Mouse (Mus musculus): Measurements from ENCODE around the gene Ptprd. TPM values are rescaled to one million over a fixed set of nuclear protein-coding genes. Genes with fewer than 3 reads are reported as not detected.

Gene Ptprd
- polyA plus RNA-seq, 1 experiment from 2014 or later: 76.0 TPM

- Histone ChIP-seq H3K4me2 (ENCODE audit: low read length) (no peak overlapping the region), H3K27me3 (ENCODE audit: control insufficient read depth, insufficient read depth, low read length) (no peaks in the 10 kb centered on the region), H3K9ac (replicated peaks; ENCODE audit: low read length) (no peak overlapping the region), H3K9me3 (ENCODE audit: control insufficient read depth, low read length) (no peaks in the 10 kb centered on the region), H3K27ac (replicated peaks; ENCODE audit: low read depth, low read length) (no peak overlapping the region), H3K4me1 (ENCODE audit: control insufficient read depth, insufficient read depth, low read length) (no peaks in the 10 kb centered on the region), H3K4me3 (replicated peaks; ENCODE audit: low read depth, low read length) (no peak overlapping the region), H3K36me3 (ENCODE audit: control insufficient read depth, insufficient read depth, low read length) (no peaks in the 10 kb centered on the region)
- 87% methylated on average over 2 of the region's 2 CpGs for WGBS
- no peak for ATAC-seq (ENCODE audit: low FRiP score, low TSS enrichment)
- no peak for DNase-seq
Observed at GRCm38 (mm10) chr4:77664761-77665160, 547.0 kb downstream of the Ptprd start.

GRCm38 (mm10) chr4:77662309-77662708 is 549.5 kb downstream of the Ptprd start:
- H3K4me1 ChIP-seq (ENCODE audit: control insufficient read depth, insufficient read depth, low read length): no peaks in the 10 kb centered on the region
- WGBS: 91% methylated on average over 1 of the region's 1 CpGs
- H3K27me3 ChIP-seq (ENCODE audit: control insufficient read depth, insufficient read depth, low read length): no peaks in the 10 kb centered on the region
- H3K4me3 ChIP-seq (replicated peaks; ENCODE audit: low read depth, low read length): no peak overlapping the region
- H3K36me3 ChIP-seq (ENCODE audit: control insufficient read depth, insufficient read depth, low read length): no peaks in the 10 kb centered on the region
- H3K27ac ChIP-seq (replicated peaks; ENCODE audit: low read depth, low read length): no peak overlapping the region
- H3K9ac ChIP-seq (replicated peaks; ENCODE audit: low read length): no peak overlapping the region
- DNase-seq: no peak
- H3K4me2 ChIP-seq (ENCODE audit: low read length): no peak overlapping the region
- no peak for ATAC-seq (ENCODE audit: low FRiP score, low TSS enrichment)
- H3K9me3 ChIP-seq (ENCODE audit: control insufficient read depth, low read length): no peaks in the 10 kb centered on the region

GRCm38 (mm10) chr4:77655669-77656068 is 556.1 kb downstream of the Ptprd start:
- Histone ChIP-seq H3K4me1 (ENCODE audit: control insufficient read depth, insufficient read depth, low read length) (no peaks in the 10 kb centered on the region), H3K27me3 (ENCODE audit: control insufficient read depth, insufficient read depth, low read length) (no peaks in the 10 kb centered on the region), H3K9me3 (ENCODE audit: control insufficient read depth, low read length) (no peaks in the 10 kb centered on the region), H3K4me3 (replicated peaks; ENCODE audit: low read depth, low read length) (no peak overlapping the region), H3K9ac (replicated peaks; ENCODE audit: low read length) (no peak overlapping the region), H3K27ac (replicated peaks; ENCODE audit: low read depth, low read length) (no peak overlapping the region), H3K36me3 (ENCODE audit: control insufficient read depth, insufficient read depth, low read length) (no peaks in the 10 kb centered on the region), H3K4me2 (ENCODE audit: low read length) (no peak overlapping the region)
- 89% methylated on average over 1 of the region's 1 CpGs for WGBS
- peak; percentile 66 for DNase-seq
- no peak for ATAC-seq (ENCODE audit: low FRiP score, low TSS enrichment)

GRCm38 (mm10) chr4:77649615-77650325 is 562.0 kb downstream of the Ptprd start:
- Histone ChIP-seq H3K27me3 (ENCODE audit: control insufficient read depth, insufficient read depth, low read length) (no peaks in the 10 kb centered on the region), H3K27ac (replicated peaks; ENCODE audit: low read depth, low read length) (no peak overlapping the region), H3K4me2 (ENCODE audit: low read length) (no peak overlapping the region), H3K9me3 (ENCODE audit: control insufficient read depth, low read length) (no peaks in the 10 kb centered on the region), H3K36me3 (ENCODE audit: control insufficient read depth, insufficient read depth, low read length) (no peaks in the 10 kb centered on the region), H3K9ac (replicated peaks; ENCODE audit: low read length) (no peak overlapping the region), H3K4me1 (ENCODE audit: control insufficient read depth, insufficient read depth, low read length) (no peaks in the 10 kb centered on the region), H3K4me3 (replicated peaks; ENCODE audit: low read depth, low read length) (no peak overlapping the region)
- WGBS: 90% methylated on average over 3 of the region's 3 CpGs
- no peak for DNase-seq
- ATAC-seq (ENCODE audit: low FRiP score, low TSS enrichment): no peak

GRCm38 (mm10) chr4:77648911-77649310 is 562.9 kb downstream of the Ptprd start:
- Histone ChIP-seq H3K9ac (replicated peaks; ENCODE audit: low read length) (no peak overlapping the region), H3K36me3 (ENCODE audit: control insufficient read depth, insufficient read depth, low read length) (no peaks in the 10 kb centered on the region), H3K4me1 (ENCODE audit: control insufficient read depth, insufficient read depth, low read length) (no peaks in the 10 kb centered on the region), H3K27me3 (ENCODE audit: control insufficient read depth, insufficient read depth, low read length) (no peaks in the 10 kb centered on the region), H3K4me2 (ENCODE audit: low read length) (no peak overlapping the region), H3K9me3 (ENCODE audit: control insufficient read depth, low read length) (no peaks in the 10 kb centered on the region), H3K27ac (replicated peaks; ENCODE audit: low read depth, low read length) (no peak overlapping the region), H3K4me3 (replicated peaks; ENCODE audit: low read depth, low read length) (no peak overlapping the region)
- 88% methylated on average over 2 of the region's 2 CpGs for WGBS
- ATAC-seq (ENCODE audit: low FRiP score, low TSS enrichment) (no peak), DNase-seq (no peak)

GRCm38 (mm10) chr4:77647451-77648137 is 564.2 kb downstream of the Ptprd start:
- H3K9me3 ChIP-seq (ENCODE audit: control insufficient read depth, low read length): no peaks in the 10 kb centered on the region
- no peak for ATAC-seq (ENCODE audit: low FRiP score, low TSS enrichment)
- no peak for DNase-seq
- H3K9ac ChIP-seq (replicated peaks; ENCODE audit: low read length): no peak overlapping the region
- H3K36me3 ChIP-seq (ENCODE audit: control insufficient read depth, insufficient read depth, low read length): no peaks in the 10 kb centered on the region
- H3K4me3 ChIP-seq (replicated peaks; ENCODE audit: low read depth, low read length): no peak overlapping the region
- no peaks in the 10 kb centered on the region for H3K27me3 ChIP-seq (ENCODE audit: control insufficient read depth, insufficient read depth, low read length)
- no peaks in the 10 kb centered on the region for H3K4me1 ChIP-seq (ENCODE audit: control insufficient read depth, insufficient read depth, low read length)
- no peak overlapping the region for H3K4me2 ChIP-seq (ENCODE audit: low read length)
- WGBS: 83% methylated on average over 5 of the region's 5 CpGs
- no peak overlapping the region for H3K27ac ChIP-seq (replicated peaks; ENCODE audit: low read depth, low read length)

- no peaks in the 10 kb centered on the region for H3K27me3 ChIP-seq (ENCODE audit: control insufficient read depth, insufficient read depth, low read length)
- H3K4me1 ChIP-seq (ENCODE audit: control insufficient read depth, insufficient read depth, low read length): no peaks in the 10 kb centered on the region
- no peaks in the 10 kb centered on the region for H3K9me3 ChIP-seq (ENCODE audit: control insufficient read depth, low read length)
- no peak for ATAC-seq (ENCODE audit: low FRiP score, low TSS enrichment)
- no peak overlapping the region for H3K4me3 ChIP-seq (replicated peaks; ENCODE audit: low read depth, low read length)
- no peaks in the 10 kb centered on the region for H3K36me3 ChIP-seq (ENCODE audit: control insufficient read depth, insufficient read depth, low read length)
- no peak overlapping the region for H3K4me2 ChIP-seq (ENCODE audit: low read length)
- peak; percentile 47 for DNase-seq
- no peak overlapping the region for H3K9ac ChIP-seq (replicated peaks; ENCODE audit: low read length)
- H3K27ac ChIP-seq (replicated peaks; ENCODE audit: low read depth, low read length): no peak overlapping the region
Observed at GRCm38 (mm10) chr4:77644435-77644834, 567.3 kb downstream of the Ptprd start.

GRCm38 (mm10) chr4:77640022-77640421 is 571.7 kb downstream of the Ptprd start:
- no peak overlapping the region for H3K9ac ChIP-seq (replicated peaks; ENCODE audit: low read length)
- ATAC-seq (ENCODE audit: low FRiP score, low TSS enrichment) (no peak), DNase-seq (peak; percentile 15)
- 72% methylated on average over 7 of the region's 7 CpGs for WGBS
- H3K27ac ChIP-seq (replicated peaks; ENCODE audit: low read depth, low read length): no peak overlapping the region
- H3K9me3 ChIP-seq (ENCODE audit: control insufficient read depth, low read length): no peaks in the 10 kb centered on the region
- no peak overlapping the region for H3K4me3 ChIP-seq (replicated peaks; ENCODE audit: low read depth, low read length)
- H3K27me3 ChIP-seq (ENCODE audit: control insufficient read depth, insufficient read depth, low read length): no peaks in the 10 kb centered on the region
- no peaks in the 10 kb centered on the region for H3K36me3 ChIP-seq (ENCODE audit: control insufficient read depth, insufficient read depth, low read length)
- no peaks in the 10 kb centered on the region for H3K4me1 ChIP-seq (ENCODE audit: control insufficient read depth, insufficient read depth, low read length)
- H3K4me2 ChIP-seq (ENCODE audit: low read length): no peak overlapping the region

GRCm38 (mm10) chr4:77613129-77613528 is 598.6 kb downstream of the Ptprd start:
- Histone ChIP-seq H3K27me3 (ENCODE audit: control insufficient read depth, insufficient read depth, low read length) (no peaks in the 10 kb centered on the region), H3K9ac (replicated peaks; ENCODE audit: low read length) (no peak overlapping the region), H3K4me3 (replicated peaks; ENCODE audit: low read depth, low read length) (no peak overlapping the region), H3K27ac (replicated peaks; ENCODE audit: low read depth, low read length) (no peak overlapping the region), H3K4me2 (ENCODE audit: low read length) (no peak overlapping the region), H3K36me3 (ENCODE audit: control insufficient read depth, insufficient read depth, low read length) (no peaks in the 10 kb centered on the region), H3K9me3 (ENCODE audit: control insufficient read depth, low read length) (no peaks in the 10 kb centered on the region), H3K4me1 (ENCODE audit: control insufficient read depth, insufficient read depth, low read length) (no peaks in the 10 kb centered on the region)
- WGBS: 54% methylated on average over 1 of the region's 1 CpGs
- no peak for DNase-seq
- ATAC-seq (ENCODE audit: low FRiP score, low TSS enrichment): no peak
